Comparison of ENCODE assay signal across 18 mouse cellular contexts in the genomic region with DNA sequence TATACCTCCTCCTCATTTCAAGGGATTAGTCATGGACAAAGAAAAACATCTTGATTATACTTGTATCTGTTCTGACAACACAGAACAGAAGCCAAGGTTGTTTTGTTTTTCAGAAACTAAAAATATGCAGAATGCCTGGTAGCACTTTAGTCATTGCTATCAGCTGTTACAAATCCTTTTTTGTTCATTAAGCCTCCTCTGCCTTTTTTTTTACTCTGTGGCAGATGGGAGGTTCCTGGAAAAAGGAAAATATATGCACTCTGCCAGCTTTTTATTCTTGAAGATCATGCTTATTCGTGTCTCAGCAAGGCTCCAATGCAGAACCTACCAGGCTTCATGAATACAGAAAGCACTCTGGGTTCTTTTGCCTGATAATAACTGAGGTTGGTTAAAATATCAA. TPM values are rescaled to one million over a fixed set of nuclear protein-coding genes. Genes with fewer than 3 reads are reported as not detected.
DNase-seq lines count a peak whose midpoint lies in the region; ATAC-seq and TF ChIP-seq lines count a peak whose summit lies in the region.
"Had no signal": no experiment of that assay in that cellular context is flagged by ENCODE, and none has a peak within 500 bp of the region (broad histone marks: within the 10 kb centered on the region; RNA-seq: fewer than 3 reads in every experiment).

No protein-coding gene starts in this region.

- no peak overlapping the region for H3K4me2 ChIP-seq in forebrain, embryonic 15.5 days (replicated peaks)
- H3K4me2 ChIP-seq in forebrain, embryonic 12.5 days: no peak overlapping the region
- H3K4me2 ChIP-seq: limb, embryonic 12.5 days; liver, embryonic 12.5 days had no signal

- no peaks in the 10 kb centered on the region for H3K36me3 ChIP-seq in forebrain, embryonic 15.5 days
- no peaks in the 10 kb centered on the region for H3K36me3 ChIP-seq in forebrain, embryonic 12.5 days (replicated peaks)
- H3K36me3 ChIP-seq: G1E; hindbrain, embryonic 10.5 days; limb, embryonic 12.5 days; liver, embryonic 12.5 days had no signal

- intact Hi-C loops in left cerebral cortex, postnatal 36 days (cut with DNase I): no loop called here
- intact Hi-C loops in left cerebral cortex, postnatal 14 days (cut with DNase I): no loop called here

- no peak overlapping the region for H3K9ac ChIP-seq in forebrain, embryonic 15.5 days (replicated peaks)
- no peak overlapping the region for H3K9ac ChIP-seq in forebrain, embryonic 12.5 days
- H3K9ac ChIP-seq: limb, embryonic 12.5 days; liver, embryonic 12.5 days had no signal

- no peak overlapping the region for H3K4me3 ChIP-seq in forebrain, embryonic 15.5 days
- no peak overlapping the region for H3K4me3 ChIP-seq in forebrain, embryonic 12.5 days (replicated peaks)
- H3K4me3 ChIP-seq: hindbrain, embryonic 10.5 days; limb, embryonic 12.5 days; liver, embryonic 12.5 days had no signal

- 40% methylated on average over 1 of the region's 1 CpGs for WGBS in forebrain, embryonic 15.5 days
- WGBS in forebrain, embryonic 12.5 days: 50% methylated on average over 1 of the region's 1 CpGs

- 0 out of 2 replicates have a peak, but pooled peaks cover 4% of the 10 kb centered on the region for H3K4me1 ChIP-seq in forebrain, embryonic 15.5 days
- no peaks in the 10 kb centered on the region for H3K4me1 ChIP-seq in forebrain, embryonic 12.5 days
- H3K4me1 ChIP-seq: hindbrain, embryonic 10.5 days; limb, embryonic 12.5 days; liver, embryonic 12.5 days had no signal

- H3K27me3 ChIP-seq in forebrain, embryonic 15.5 days: no peaks in the 10 kb centered on the region
- no peaks in the 10 kb centered on the region for H3K27me3 ChIP-seq in forebrain, embryonic 12.5 days
- H3K27me3 ChIP-seq: limb, embryonic 12.5 days; liver, embryonic 12.5 days had no signal

- no peaks in the 10 kb centered on the region for H3K9me3 ChIP-seq in forebrain, embryonic 15.5 days
- no peaks in the 10 kb centered on the region for H3K9me3 ChIP-seq in forebrain, embryonic 12.5 days
- H3K9me3 ChIP-seq: G1E; hindbrain, embryonic 10.5 days; limb, embryonic 12.5 days; liver, embryonic 12.5 days had no signal

- peak; percentile 39 to 48 for DNase-seq in left cerebral cortex, adult 9 months (ENCODE audit: low spot score in 2 of 2)
- DNase-seq in left cerebral cortex, postnatal 36 days (ENCODE audit: low spot score in 2 of 2): no peak
- peak; percentile 53 for DNase-seq in brain, embryonic 14.5 days (ENCODE audit: low read depth)
- peak; percentile 41 to 63 for DNase-seq in left cerebral cortex, postnatal 14 days (ENCODE audit: low spot score in 2 of 2)
- no peak for DNase-seq in lung, postnatal 4 days
- DNase-seq in adrenal gland, postnatal 36 days: no peak
- DNase-seq: adrenal gland, postnatal 25 days; cerebellum, adult 8-10 months; kidney, adult 11 months; lung, adult 2 months; retina, postnatal 1 day; thymus, adult 2 months had no signal

- ATAC-seq in forebrain, embryonic 15.5 days (replicated peaks): peak; percentile 74
- ATAC-seq in forebrain, embryonic 12.5 days (ENCODE audit: low FRiP score): no peak
- ATAC-seq: liver, embryonic 12.5 days had no signal

- TF ChIP-seq POLR2A in brain, embryonic 14.5 days (IDR thresholded peaks at IDR 0.05; ENCODE audit: borderline replicate concordance, extremely low read depth, insufficient read depth, insufficient read length, poor library complexity, severe bottlenecking): no peak

- 0 out of 2 replicates have a peak overlapping the region, but pooled peaks have one; percentile 34 for H3K27ac ChIP-seq in forebrain, embryonic 15.5 days (replicated peaks)
- H3K27ac ChIP-seq in forebrain, embryonic 12.5 days: no peak overlapping the region
- H3K27ac ChIP-seq: hindbrain, embryonic 10.5 days; limb, embryonic 12.5 days; liver, embryonic 12.5 days had no signal

- TF ChIP-seq CTCF in brain, embryonic 14.5 days (IDR thresholded peaks at IDR 0.05; ENCODE audit: borderline replicate concordance, extremely low read depth, insufficient read depth, insufficient read length): no peak

RNA-seq across cellular contexts. Expression of gene Frmd3, which starts 38.5 kb away (rescaled TPM):
- polyA plus RNA-seq in forebrain, embryonic 15.5 days (2015; fragmentation: Nextera tagmentation; extraction: Ambion mirVana): 21.2 and 21.5 TPM in 2 replicates
- polyA plus RNA-seq in forebrain, embryonic 12.5 days (2016; fragmentation: Nextera tagmentation; extraction: Ambion mirVana): 5.0 and 5.9 TPM in 2 replicates
- 1 to 10 TPM; 8.1 to 8.2 TPM for total RNA-seq in left cerebral cortex, postnatal 36 days (2021)
- polyA plus RNA-seq in brain, embryonic 14.5 days (2012; rRNA removed): 7.6 and 13.3 TPM in 2 replicates
- 10 to 100 TPM; 12.5 to 14.3 TPM for total RNA-seq in left cerebral cortex, postnatal 14 days (2021)
- total RNA-seq in adrenal gland, postnatal 36 days (2021): under 1 TPM; 0.23 to 0.36 TPM
- polyA plus RNA-seq: G1E; thymus, adult 2 months had no signal

Comparison
In these comparisons a context has a peak if more than half of its experiments do, and no peak if none do; other contexts are left out.
1. DNase-seq: peak in left cerebral cortex, adult 9 months (2 of 2), brain, embryonic 14.5 days (single experiment) and left cerebral cortex, postnatal 14 days (2 of 2); none in left cerebral cortex, postnatal 36 days (0 of 2), lung, postnatal 4 days (0 of 2) and adrenal gland, postnatal 36 days (0 of 2).
2. RNA of gene Frmd3, which starts 38.5 kb away (total RNA-seq): 12.5 to 14.3 TPM in left cerebral cortex, postnatal 14 days and 8.1 to 8.2 TPM in left cerebral cortex, postnatal 36 days; 0.23 to 0.36 TPM in adrenal gland, postnatal 36 days; every median in the first group is over 4 times any median in the second.